Mouse (Mus musculus) olfactory bulb, adult 2 months (tissue): ENCODE results near the gene Hamp2.

ENCODE experiments used
- CTCF ChIP-seq: fragments of 200-500 bp; IDR thresholded peaks from 2 replicates; pipeline ENCODE4 v1.5.1; 2012; ENCODE audit warnings: low read depth, mild to moderate bottlenecking, low read length, moderate library complexity; ENCODE audit not compliant: insufficient read depth
- POLR2A ChIP-seq: fragments of 200-500 bp; IDR thresholded peaks from 2 replicates; pipeline ENCODE4 v1.6.1; 2012; ENCODE audit warnings: mild to moderate bottlenecking, low read depth, low read length, moderate library complexity; ENCODE audit not compliant: insufficient read depth

GRCm38 (mm10) chr7:30878950-30879349, 45.5 kb downstream of the Hamp2 start:
- no peak for TF ChIP-seq CTCF
- TF ChIP-seq POLR2A, result no peak
